Mouse (Mus musculus) gastrocnemius, adult 18-20 months (tissue): ENCODE results near the gene Cbr2. TPM values are rescaled to one million over a fixed set of nuclear protein-coding genes. Genes with fewer than 3 reads are reported as not detected.
"Not testable (repeated sequence)": the region's sequence is repeated elsewhere in the genome, so short reads cannot be mapped to it uniquely, and the experiment has no call there.

ENCODE experiments used
- DNase-seq: peaks from one replicate; pipeline ENCODE4 v3.0.0; 2021; ENCODE audit warnings: low spot score
- long read RNA-seq, 2 experiments: library from polyadenylated mRNA; stranded (forward); transcript quantifications; one replicate each; pipeline ENCODE4 v2.0.0; 2021
- total RNA-seq, 2 experiments: library from RNA; stranded (reverse); gene quantifications; 2 replicates each; pipeline ENCODE4 v1.2.3; 2021

The Cbr2 gene
- total RNA-seq = 10 to 100 TPM; 11.6 to 16.9 TPM
- long read RNA-seq, experiment 1, transcript Cbr2-201 (8 exons, 1,110 nt) = major isoform, 25 of 30 reads
- long read RNA-seq, experiment 1, partial matches to known transcripts = 1 of 30 reads
- long read RNA-seq, experiment 1, other reads (novel, unspliced or antisense) = 3 of 30 reads
- long read RNA-seq, experiment 2, partial matches to known transcripts = 0 of 5 reads
- long read RNA-seq, experiment 2, other reads (novel, unspliced or antisense) = 1 of 5 reads

GRCm38 (mm10) chr11:120731858-120732680 is at the start of gene Cbr2:
TSS of gene Cbr2 (minus strand) at chr11:120732114.
- DNase-seq = no peak

- not testable (repeated sequence) for DNase-seq
Measured at GRCm38 (mm10) chr11:120781361-120781760, 49.4 kb upstream of the Cbr2 start.

GRCm38 (mm10) chr11:120779876-120780275 is 48.0 kb upstream of the Cbr2 start:
- no peak for DNase-seq

- DNase-seq = no peak
Measured at GRCm38 (mm10) chr11:120777123-120777522, 45.2 kb upstream of the Cbr2 start.

GRCm38 (mm10) chr11:120775774-120776469 is 44.0 kb upstream of the Cbr2 start:
- peak; percentile 96 for DNase-seq

GRCm38 (mm10) chr11:120773463-120774190 is 41.7 kb upstream of the Cbr2 start:
- no peak for DNase-seq

GRCm38 (mm10) chr11:120772749-120773148 is 40.8 kb upstream of the Cbr2 start:
- no peak for DNase-seq

GRCm38 (mm10) chr11:120768206-120768605 is 36.3 kb upstream of the Cbr2 start:
- DNase-seq = no peak

- not testable (repeated sequence) for DNase-seq
Measured at GRCm38 (mm10) chr11:120767023-120767422, 35.1 kb upstream of the Cbr2 start.

GRCm38 (mm10) chr11:120763121-120763999 is 31.4 kb upstream of the Cbr2 start:
- not testable (repeated sequence) for DNase-seq

GRCm38 (mm10) chr11:120762672-120763041 is 30.7 kb upstream of the Cbr2 start, which contains the start of gene Hmga1b:
TSS of gene Hmga1b (plus strand) at chr11:120762794.
- DNase-seq = not testable (repeated sequence)

- no peak for DNase-seq
Measured at GRCm38 (mm10) chr11:120761811-120762671, 30.1 kb upstream of the Cbr2 start.

- DNase-seq = no peak
Measured at GRCm38 (mm10) chr11:120760236-120760635, 28.3 kb upstream of the Cbr2 start.

- no peak for DNase-seq
Measured at GRCm38 (mm10) chr11:120751606-120752005, 19.7 kb upstream of the Cbr2 start.

- DNase-seq = peak; percentile 56
Measured at GRCm38 (mm10) chr11:120749430-120749829, 17.5 kb upstream of the Cbr2 start.

GRCm38 (mm10) chr11:120747974-120748373 is 16.1 kb upstream of the Cbr2 start:
- DNase-seq = no peak

- DNase-seq = no peak
Measured at GRCm38 (mm10) chr11:120744121-120744701, 12.3 kb upstream of the Cbr2 start.

- no peak for DNase-seq
Measured at GRCm38 (mm10) chr11:120740981-120741380, 9.1 kb upstream of the Cbr2 start.

GRCm38 (mm10) chr11:120736424-120736823 is 4.5 kb upstream of the Cbr2 start:
- no peak for DNase-seq
